Mouse (Mus musculus): ENCODE data around the gene Rps12.
"Not testable (repeated sequence)": the region's sequence is repeated elsewhere in the genome, so short reads cannot be mapped to it uniquely, and the experiment has no call there.

Gene Rps12

GRCm38 (mm10) chr10:23787062-23787821 lies at the start of gene Rps12:
Gene Rps12, minus strand, starts transcription at chr10:23787275.
- DNase-seq (ENCODE audit: low read depth, low spot score): peak; percentile 94

- DNase-seq (ENCODE audit: low read depth, low spot score): no peak
Observed at GRCm38 (mm10) chr10:23836003-23836964, 49.2 kb upstream of the Rps12 start.

- no peak for DNase-seq (ENCODE audit: low read depth, low spot score)
Observed at GRCm38 (mm10) chr10:23826516-23826915, 39.4 kb upstream of the Rps12 start.

GRCm38 (mm10) chr10:23816241-23816640 lies 29.2 kb upstream of the Rps12 start:
- no peak for DNase-seq (ENCODE audit: low read depth, low spot score)

GRCm38 (mm10) chr10:23815168-23815567 lies 28.1 kb upstream of the Rps12 start:
- DNase-seq (ENCODE audit: low read depth, low spot score): no peak

GRCm38 (mm10) chr10:23812852-23813766 lies 26.0 kb upstream of the Rps12 start:
- DNase-seq (ENCODE audit: low read depth, low spot score): peak; percentile 84

- DNase-seq (ENCODE audit: low read depth, low spot score): no peak
Observed at GRCm38 (mm10) chr10:23812438-23812759, 25.3 kb upstream of the Rps12 start.

- DNase-seq (ENCODE audit: low read depth, low spot score): peak; percentile 74
Observed at GRCm38 (mm10) chr10:23811635-23812437, 24.8 kb upstream of the Rps12 start.

GRCm38 (mm10) chr10:23806201-23806600 lies 19.1 kb upstream of the Rps12 start:
- no peak for DNase-seq (ENCODE audit: low read depth, low spot score)

GRCm38 (mm10) chr10:23804665-23805064 lies 17.6 kb upstream of the Rps12 start:
- DNase-seq (ENCODE audit: low read depth, low spot score): no peak

- DNase-seq (ENCODE audit: low read depth, low spot score): no peak
Observed at GRCm38 (mm10) chr10:23802911-23803310, 15.8 kb upstream of the Rps12 start.

- DNase-seq (ENCODE audit: low read depth, low spot score): no peak
Observed at GRCm38 (mm10) chr10:23799933-23800332, 12.9 kb upstream of the Rps12 start.

- no peak for DNase-seq (ENCODE audit: low read depth, low spot score)
Observed at GRCm38 (mm10) chr10:23798142-23798541, 11.1 kb upstream of the Rps12 start.

GRCm38 (mm10) chr10:23797606-23798005 lies 10.5 kb upstream of the Rps12 start:
- DNase-seq (ENCODE audit: low read depth, low spot score): no peak

GRCm38 (mm10) chr10:23796551-23797503 lies 9.8 kb upstream of the Rps12 start, which contains the start of gene Slc18b1:
Gene Slc18b1, plus strand, starts transcription at chr10:23796986.
- no peak for DNase-seq (ENCODE audit: low read depth, low spot score)

GRCm38 (mm10) chr10:23795871-23796520 lies 8.9 kb upstream of the Rps12 start:
- DNase-seq (ENCODE audit: low read depth, low spot score): no peak

GRCm38 (mm10) chr10:23788056-23788600 lies 1.1 kb upstream of the Rps12 start:
- no peak for DNase-seq (ENCODE audit: low read depth, low spot score)

GRCm38 (mm10) chr10:23786631-23787038 lies 440 bp downstream of the Rps12 start:
- not testable (repeated sequence) for DNase-seq (ENCODE audit: low read depth, low spot score)

GRCm38 (mm10) chr10:23786040-23786439 lies 1.0 kb downstream of the Rps12 start:
- DNase-seq (ENCODE audit: low read depth, low spot score): no peak
